Mouse (Mus musculus): Measurements from ENCODE around the gene Gtf2h3.

The Gtf2h3 gene

GRCm38 (mm10) chr5:124636694-124637093 is 57.8 kb downstream of the Gtf2h3 start:
- no peak for DNase-seq (ENCODE audit: low read depth, low spot score)

- no peak for DNase-seq (ENCODE audit: low read depth, low spot score)
Observed at GRCm38 (mm10) chr5:124637300-124637699, 58.4 kb downstream of the Gtf2h3 start.

- DNase-seq (ENCODE audit: low read depth, low spot score) = no peak
Observed at GRCm38 (mm10) chr5:124637836-124638235, 58.9 kb downstream of the Gtf2h3 start.
